Mouse (Mus musculus): ENCODE results near the gene Glmn. TPM values are rescaled to one million over a fixed set of nuclear protein-coding genes. Genes with fewer than 3 reads are reported as not detected.

Gene Glmn
- 20.9 and 25.8 TPM in 2 replicates for polyA plus RNA-seq (2015; fragmentation: Nextera tagmentation; extraction: Ambion mirVana)

- under 1% methylated on average over 60 of the region's 64 CpGs for WGBS
- Histone ChIP-seq H3K36me3 (ENCODE audit: control insufficient read depth, insufficient read depth, low read length) (peaks cover 3% of the 10 kb centered on the region; the same call in 1 of the 2 replicates), H3K4me3 (replicated peaks; ENCODE audit: low read length) (peak within 1 kb of the TSS; percentile 70), H3K27ac (ENCODE audit: low read length) (peak within 1 kb of the TSS; percentile 91), H3K9me3 (replicated peaks; ENCODE audit: control insufficient read depth, low read length) (no peaks in the 10 kb centered on the region), H3K4me1 (ENCODE audit: control insufficient read depth, insufficient read depth, low read length) (0 out of 2 replicates have a peak, but pooled peaks cover 3% of the 10 kb centered on the region), H3K9ac (ENCODE audit: low read length) (peak within 1 kb of the TSS; percentile 90), H3K4me2 (ENCODE audit: low read depth, low read length) (peak within 1 kb of the TSS; percentile 88), H3K27me3 (ENCODE audit: control insufficient read depth, insufficient read depth, low read length) (no peaks in the 10 kb centered on the region)
- peak; percentile 96 for ATAC-seq (ENCODE audit: insufficient read depth, low FRiP score)
Observed at GRCm38 (mm10) chr5:107597301-107598077, at the start of gene Glmn, which contains the start of gene Rpap2. Glmn (minus strand) TSS chr5:107597888. Rpap2 (plus strand) TSS chr5:107597373.

GRCm38 (mm10) chr5:107645935-107646334 lies 48.2 kb upstream of the Glmn start:
- Histone ChIP-seq H3K4me1 (ENCODE audit: control insufficient read depth, insufficient read depth, low read length) (no peaks in the 10 kb centered on the region), H3K27ac (ENCODE audit: low read length) (no peak overlapping the region), H3K4me2 (ENCODE audit: low read depth, low read length) (no peak overlapping the region), H3K4me3 (replicated peaks; ENCODE audit: low read length) (no peak overlapping the region), H3K36me3 (ENCODE audit: control insufficient read depth, insufficient read depth, low read length) (peaks cover 4% of the 10 kb centered on the region), H3K27me3 (ENCODE audit: control insufficient read depth, insufficient read depth, low read length) (no peaks in the 10 kb centered on the region), H3K9me3 (replicated peaks; ENCODE audit: control insufficient read depth, low read length) (no peaks in the 10 kb centered on the region), H3K9ac (ENCODE audit: low read length) (no peak overlapping the region)
- no peak for ATAC-seq (ENCODE audit: insufficient read depth, low FRiP score)
- 80% methylated on average over 2 of the region's 2 CpGs for WGBS

- Histone ChIP-seq H3K9ac (ENCODE audit: low read length) (no peak overlapping the region), H3K36me3 (ENCODE audit: control insufficient read depth, insufficient read depth, low read length) (peaks cover 4% of the 10 kb centered on the region), H3K4me2 (ENCODE audit: low read depth, low read length) (no peak overlapping the region), H3K4me3 (replicated peaks; ENCODE audit: low read length) (no peak overlapping the region), H3K4me1 (ENCODE audit: control insufficient read depth, insufficient read depth, low read length) (no peaks in the 10 kb centered on the region), H3K27me3 (ENCODE audit: control insufficient read depth, insufficient read depth, low read length) (no peaks in the 10 kb centered on the region), H3K9me3 (replicated peaks; ENCODE audit: control insufficient read depth, low read length) (no peaks in the 10 kb centered on the region), H3K27ac (ENCODE audit: low read length) (no peak overlapping the region)
- ATAC-seq (ENCODE audit: insufficient read depth, low FRiP score): no peak
- 76% methylated on average over 2 of the region's 2 CpGs for WGBS
Observed at GRCm38 (mm10) chr5:107644595-107644994, 46.9 kb upstream of the Glmn start.

- no peak overlapping the region for H3K27ac ChIP-seq (ENCODE audit: low read length)
- no peak overlapping the region for H3K4me2 ChIP-seq (ENCODE audit: low read depth, low read length)
- no peaks in the 10 kb centered on the region for H3K36me3 ChIP-seq (ENCODE audit: control insufficient read depth, insufficient read depth, low read length)
- no peaks in the 10 kb centered on the region for H3K27me3 ChIP-seq (ENCODE audit: control insufficient read depth, insufficient read depth, low read length)
- no peak; the same call in 1 of the 2 replicates for ATAC-seq (ENCODE audit: insufficient read depth, low FRiP score)
- no peak overlapping the region for H3K4me3 ChIP-seq (replicated peaks; ENCODE audit: low read length)
- no peaks in the 10 kb centered on the region for H3K9me3 ChIP-seq (replicated peaks; ENCODE audit: control insufficient read depth, low read length)
- H3K9ac ChIP-seq (ENCODE audit: low read length): no peak overlapping the region
- WGBS: 68% methylated on average over 8 of the region's 8 CpGs
- H3K4me1 ChIP-seq (ENCODE audit: control insufficient read depth, insufficient read depth, low read length): no peaks in the 10 kb centered on the region
Observed at GRCm38 (mm10) chr5:107638366-107638765, 40.7 kb upstream of the Glmn start.

GRCm38 (mm10) chr5:107637106-107637505 lies 39.4 kb upstream of the Glmn start:
- WGBS: 75% methylated on average over 1 of the region's 1 CpGs
- ATAC-seq (ENCODE audit: insufficient read depth, low FRiP score): no peak
- H3K9me3 ChIP-seq (replicated peaks; ENCODE audit: control insufficient read depth, low read length): no peaks in the 10 kb centered on the region
- H3K27me3 ChIP-seq (ENCODE audit: control insufficient read depth, insufficient read depth, low read length): no peaks in the 10 kb centered on the region
- H3K36me3 ChIP-seq (ENCODE audit: control insufficient read depth, insufficient read depth, low read length): no peaks in the 10 kb centered on the region
- H3K4me3 ChIP-seq (replicated peaks; ENCODE audit: low read length): no peak overlapping the region
- no peaks in the 10 kb centered on the region for H3K4me1 ChIP-seq (ENCODE audit: control insufficient read depth, insufficient read depth, low read length)
- no peak overlapping the region for H3K4me2 ChIP-seq (ENCODE audit: low read depth, low read length)
- H3K9ac ChIP-seq (ENCODE audit: low read length): no peak overlapping the region
- no peak overlapping the region for H3K27ac ChIP-seq (ENCODE audit: low read length)

GRCm38 (mm10) chr5:107633651-107634050 lies 36.0 kb upstream of the Glmn start:
- no peaks in the 10 kb centered on the region for H3K9me3 ChIP-seq (replicated peaks; ENCODE audit: control insufficient read depth, low read length)
- H3K4me3 ChIP-seq (replicated peaks; ENCODE audit: low read length): no peak overlapping the region
- ATAC-seq (ENCODE audit: insufficient read depth, low FRiP score): no peak
- H3K9ac ChIP-seq (ENCODE audit: low read length): no peak overlapping the region
- no peak overlapping the region for H3K4me2 ChIP-seq (ENCODE audit: low read depth, low read length)
- H3K4me1 ChIP-seq (ENCODE audit: control insufficient read depth, insufficient read depth, low read length): no peaks in the 10 kb centered on the region
- H3K27me3 ChIP-seq (ENCODE audit: control insufficient read depth, insufficient read depth, low read length): no peaks in the 10 kb centered on the region
- no peak overlapping the region for H3K27ac ChIP-seq (ENCODE audit: low read length)
- H3K36me3 ChIP-seq (ENCODE audit: control insufficient read depth, insufficient read depth, low read length): no peaks in the 10 kb centered on the region
- 94% methylated on average over 4 of the region's 4 CpGs for WGBS

GRCm38 (mm10) chr5:107621327-107621726 lies 23.6 kb upstream of the Glmn start:
- 89% methylated on average over 3 of the region's 3 CpGs for WGBS
- H3K9me3 ChIP-seq (replicated peaks; ENCODE audit: control insufficient read depth, low read length): no peaks in the 10 kb centered on the region
- H3K4me3 ChIP-seq (replicated peaks; ENCODE audit: low read length): no peak overlapping the region
- no peak for ATAC-seq (ENCODE audit: insufficient read depth, low FRiP score)
- H3K27ac ChIP-seq (ENCODE audit: low read length): no peak overlapping the region
- H3K36me3 ChIP-seq (ENCODE audit: control insufficient read depth, insufficient read depth, low read length): no peaks in the 10 kb centered on the region
- H3K4me2 ChIP-seq (ENCODE audit: low read depth, low read length): no peak overlapping the region
- no peaks in the 10 kb centered on the region for H3K4me1 ChIP-seq (ENCODE audit: control insufficient read depth, insufficient read depth, low read length)
- no peaks in the 10 kb centered on the region for H3K27me3 ChIP-seq (ENCODE audit: control insufficient read depth, insufficient read depth, low read length)
- H3K9ac ChIP-seq (ENCODE audit: low read length): no peak overlapping the region

- H3K4me3 ChIP-seq (replicated peaks; ENCODE audit: low read length): no peak overlapping the region
- no peaks in the 10 kb centered on the region for H3K9me3 ChIP-seq (replicated peaks; ENCODE audit: control insufficient read depth, low read length)
- 65% methylated on average over 6 of the region's 6 CpGs for WGBS
- no peak overlapping the region for H3K27ac ChIP-seq (ENCODE audit: low read length)
- H3K4me2 ChIP-seq (ENCODE audit: low read depth, low read length): no peak overlapping the region
- ATAC-seq (ENCODE audit: insufficient read depth, low FRiP score): no peak
- H3K9ac ChIP-seq (ENCODE audit: low read length): no peak overlapping the region
- H3K4me1 ChIP-seq (ENCODE audit: control insufficient read depth, insufficient read depth, low read length): no peaks in the 10 kb centered on the region
- no peaks in the 10 kb centered on the region for H3K27me3 ChIP-seq (ENCODE audit: control insufficient read depth, insufficient read depth, low read length)
- H3K36me3 ChIP-seq (ENCODE audit: control insufficient read depth, insufficient read depth, low read length): no peaks in the 10 kb centered on the region
Observed at GRCm38 (mm10) chr5:107617986-107618385, 20.3 kb upstream of the Glmn start.

- ATAC-seq (ENCODE audit: insufficient read depth, low FRiP score): no peak
- H3K27me3 ChIP-seq (ENCODE audit: control insufficient read depth, insufficient read depth, low read length): no peaks in the 10 kb centered on the region
- no peaks in the 10 kb centered on the region for H3K9me3 ChIP-seq (replicated peaks; ENCODE audit: control insufficient read depth, low read length)
- H3K4me1 ChIP-seq (ENCODE audit: control insufficient read depth, insufficient read depth, low read length): no peaks in the 10 kb centered on the region
- no peaks in the 10 kb centered on the region for H3K36me3 ChIP-seq (ENCODE audit: control insufficient read depth, insufficient read depth, low read length)
- 2% methylated on average over 2 of the region's 2 CpGs for WGBS
- no peak overlapping the region for H3K4me2 ChIP-seq (ENCODE audit: low read depth, low read length)
- H3K9ac ChIP-seq (ENCODE audit: low read length): no peak overlapping the region
- no peak overlapping the region for H3K4me3 ChIP-seq (replicated peaks; ENCODE audit: low read length)
- no peak overlapping the region for H3K27ac ChIP-seq (ENCODE audit: low read length)
Observed at GRCm38 (mm10) chr5:107611224-107611623, 13.5 kb upstream of the Glmn start.
